Mouse (Mus musculus): Measurements from ENCODE around the gene Gabbr2.

DNA sequence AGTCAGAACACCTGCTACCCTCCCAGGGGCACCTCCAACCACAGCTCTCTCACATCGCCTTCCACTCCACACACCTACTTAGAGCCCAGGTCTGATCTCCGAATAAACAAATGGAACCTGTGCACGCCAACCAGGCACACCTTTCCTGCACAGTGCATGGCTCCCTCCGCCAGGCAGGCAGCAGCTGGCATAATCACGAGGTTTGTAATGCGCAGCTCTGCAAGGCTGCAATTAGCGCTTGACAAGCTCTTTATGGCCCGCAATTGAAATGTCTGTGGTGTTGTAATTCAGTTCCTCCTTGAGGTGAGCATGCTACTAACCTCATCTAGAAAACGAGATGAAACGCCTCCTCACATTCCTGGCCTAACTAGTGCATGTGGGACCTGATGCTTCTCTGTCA lies 23.7 kb downstream of the Gabbr2 start:
- TF ChIP-seq EP300 (IDR thresholded peaks at IDR 0.05; ENCODE audit: low read length) (no peak), UBTF (IDR thresholded peaks at IDR 0.05; ENCODE audit: low read depth, low read length) (no peak), POLR2A (IDR thresholded peaks at IDR 0.05; ENCODE audit: low read depth, low read length) (no peak), CTCF (conservative IDR thresholded peaks at IDR 0.05 in 1 of 2, IDR thresholded peaks at IDR 0.05 in 1 of 2; ENCODE audit: low read depth in 2 of 2, low read length in 2 of 2) (no peak), USF2 (conservative IDR thresholded peaks at IDR 0.05; ENCODE audit: low read depth, low read length) (no peak), RCOR1 (conservative IDR thresholded peaks at IDR 0.05; ENCODE audit: low read depth, low read length) (no peak), CHD2 (IDR thresholded peaks at IDR 0.05; ENCODE audit: low read length) (no peak), TCF12 (IDR thresholded peaks at IDR 0.05; ENCODE audit: low read depth, low read length) (no peak), IRF4 (IDR thresholded peaks at IDR 0.05; ENCODE audit: low read depth, low read length) (no peak), KAT2A (IDR thresholded peaks at IDR 0.05; ENCODE audit: insufficient replicate concordance, low read length) (no peak), MYC (IDR thresholded peaks at IDR 0.05; ENCODE audit: low read depth, low read length) (no peak), HCFC1 (IDR thresholded peaks at IDR 0.05; ENCODE audit: low read depth, low read length) (no peak), MXI1 (IDR thresholded peaks at IDR 0.05; ENCODE audit: low read depth, low read length) (no peak)
